Mouse (Mus musculus): ENCODE data around the gene Pkp4. TPM values are rescaled to one million over a fixed set of nuclear protein-coding genes. Genes with fewer than 3 reads are reported as not detected.
"Not testable (repeated sequence)": the region's sequence is repeated elsewhere in the genome, so short reads cannot be mapped to it uniquely, and the experiment has no call there.

The Pkp4 gene
- total RNA-seq, 2 experiments from 2014 or later = 202 to 221 TPM

GRCm38 (mm10) chr2:59378861-59379260 is 218.2 kb downstream of the Pkp4 start:
- not testable (repeated sequence) for DNase-seq (ENCODE audit: low spot score in 2 of 2)

GRCm38 (mm10) chr2:59383231-59383630 is 222.6 kb downstream of the Pkp4 start:
- DNase-seq (ENCODE audit: low spot score in 2 of 2) = no peak

- DNase-seq (ENCODE audit: low spot score in 2 of 2) = no peak
Observed at GRCm38 (mm10) chr2:59383852-59384776, 223.5 kb downstream of the Pkp4 start.

- no peak for DNase-seq (ENCODE audit: low spot score in 2 of 2)
Observed at GRCm38 (mm10) chr2:59385211-59385935, 224.7 kb downstream of the Pkp4 start.

- no peak for DNase-seq (ENCODE audit: low spot score in 2 of 2)
Observed at GRCm38 (mm10) chr2:59389971-59390370, 229.3 kb downstream of the Pkp4 start.

GRCm38 (mm10) chr2:59393177-59393576 is 232.5 kb downstream of the Pkp4 start:
- DNase-seq (ENCODE audit: low spot score in 2 of 2) = no peak

GRCm38 (mm10) chr2:59394651-59395050 is 234.0 kb downstream of the Pkp4 start:
- no peak for DNase-seq (ENCODE audit: low spot score in 2 of 2)

- not testable (repeated sequence) for DNase-seq (ENCODE audit: low spot score in 2 of 2)
Observed at GRCm38 (mm10) chr2:59395160-59395650, 234.6 kb downstream of the Pkp4 start.

- no peak for DNase-seq (ENCODE audit: low spot score in 2 of 2)
Observed at GRCm38 (mm10) chr2:59396555-59396954, 235.9 kb downstream of the Pkp4 start.

GRCm38 (mm10) chr2:59397531-59397930 is 236.9 kb downstream of the Pkp4 start:
- DNase-seq (ENCODE audit: low spot score in 2 of 2) = no peak

- no peak for DNase-seq (ENCODE audit: low spot score in 2 of 2)
Observed at GRCm38 (mm10) chr2:59400901-59401378, 240.3 kb downstream of the Pkp4 start.

- no peak for DNase-seq (ENCODE audit: low spot score in 2 of 2)
Observed at GRCm38 (mm10) chr2:59401841-59402461, 241.3 kb downstream of the Pkp4 start.

- no peak for DNase-seq (ENCODE audit: low spot score in 2 of 2)
Observed at GRCm38 (mm10) chr2:59404022-59404421, 243.4 kb downstream of the Pkp4 start.

Other genes with a start within 250 kb of the Pkp4 start
- 10 to 100 TPM; 12.0 to 15.3 TPM for gene Ccdc148, start 167 bp upstream of the Pkp4 start, total RNA-seq (2021)

Data from left cerebral cortex, adult 18-20 months (tissue).